Mouse (Mus musculus): ENCODE measurements at regions not wholly inside any gene's neighbourhood (a gene's known extent, or its start where the extent isn't known, plus 50 kb on each side); places are given as distances from the start of the nearest gene placed in this dataset.
"Not testable (repeated sequence)": the region's sequence is repeated elsewhere in the genome, so short reads cannot be mapped to it uniquely, and the experiment has no call there.

DNA sequence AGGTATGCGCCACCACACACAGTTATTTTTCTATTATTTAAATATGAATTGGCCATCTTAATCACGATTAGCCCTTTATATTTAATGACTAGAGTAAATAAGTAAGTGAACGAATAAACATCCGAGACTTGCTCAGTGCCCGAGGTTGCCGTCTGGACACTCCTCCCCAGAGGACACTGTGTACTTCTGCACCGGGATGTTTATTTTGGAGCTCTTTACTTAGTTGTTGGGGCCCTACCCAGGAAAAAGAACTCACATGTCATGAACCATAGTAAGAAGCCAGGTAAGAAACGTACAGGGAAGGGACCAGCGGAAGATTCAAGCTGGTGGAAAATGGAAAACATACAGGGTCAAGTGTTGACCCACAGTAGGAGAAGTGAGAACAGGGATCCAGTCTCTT is 89.0 kb downstream of the Akr1d1 start:
- WGBS, result 92% methylated on average over 9 of the region's 9 CpGs
- Histone ChIP-seq H3K4me3 (no peak overlapping the region), H3K27me3 (ENCODE audit: low read depth, poor library complexity, severe bottlenecking) (no peaks in the 10 kb centered on the region), H3K27ac (no peak overlapping the region), H3K9me3 (replicated peaks) (no peaks in the 10 kb centered on the region), H3K4me1 (peaks cover 19% of the 10 kb centered on the region), H3K36me3 (no peaks in the 10 kb centered on the region)
- DNase-seq (ENCODE audit: low spot score), result no peak

- Histone ChIP-seq H3K36me3 (no peaks in the 10 kb centered on the region), H3K27ac (peak overlapping the region; percentile 25; the same call in 1 of the 2 replicates), H3K27me3 (ENCODE audit: low read depth, poor library complexity, severe bottlenecking) (no peaks in the 10 kb centered on the region), H3K4me3 (no peak overlapping the region), H3K9me3 (replicated peaks) (no peaks in the 10 kb centered on the region), H3K4me1 (peaks cover 19% of the 10 kb centered on the region)
- no peak for DNase-seq (ENCODE audit: low spot score)
- 67% methylated on average over 7 of the region's 7 CpGs for WGBS
These were observed 91.5 kb downstream of the Akr1d1 start for GRCm38 (mm10) chr6:37621364-37622029.

DNA sequence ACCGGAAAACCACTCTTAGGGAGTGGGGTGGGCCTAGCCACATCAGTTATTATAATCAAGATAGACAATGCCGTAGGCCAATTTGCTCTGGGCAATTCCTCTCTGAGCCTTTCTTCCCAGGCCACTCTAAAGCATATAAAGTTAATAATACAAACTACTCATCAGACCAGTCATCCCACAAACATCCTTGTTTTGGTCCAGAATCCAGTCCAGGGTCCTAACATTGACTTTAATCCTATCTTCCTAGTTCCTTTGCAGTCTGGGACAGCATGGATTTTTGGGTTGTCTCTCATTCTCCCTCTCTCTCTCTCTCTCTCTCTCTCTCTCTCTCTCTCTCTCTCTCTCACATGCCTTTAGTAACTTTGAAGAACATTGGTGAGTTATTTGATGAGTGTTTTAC is 92.3 kb downstream of the Akr1d1 start:
- no peak for DNase-seq (ENCODE audit: low spot score)
- no peaks in the 10 kb centered on the region for H3K9me3 ChIP-seq (replicated peaks)
- 0 out of 2 replicates have a peak overlapping the region, but pooled peaks have one; percentile 25 for H3K27ac ChIP-seq
- no peaks in the 10 kb centered on the region for H3K27me3 ChIP-seq (ENCODE audit: low read depth, poor library complexity, severe bottlenecking)
- no peak overlapping the region for H3K4me3 ChIP-seq
- WGBS, result 85% methylated on average over 2 of the region's 2 CpGs
- no peaks in the 10 kb centered on the region for H3K36me3 ChIP-seq
- peaks cover 16% of the 10 kb centered on the region for H3K4me1 ChIP-seq

GRCm38 (mm10) chr6:37627206-37627605 is 97.2 kb downstream of the Akr1d1 start:
- no peak overlapping the region for H3K27ac ChIP-seq
- DNase-seq (ENCODE audit: low spot score), result no peak
- 84% methylated on average over 5 of the region's 5 CpGs for WGBS

DNA sequence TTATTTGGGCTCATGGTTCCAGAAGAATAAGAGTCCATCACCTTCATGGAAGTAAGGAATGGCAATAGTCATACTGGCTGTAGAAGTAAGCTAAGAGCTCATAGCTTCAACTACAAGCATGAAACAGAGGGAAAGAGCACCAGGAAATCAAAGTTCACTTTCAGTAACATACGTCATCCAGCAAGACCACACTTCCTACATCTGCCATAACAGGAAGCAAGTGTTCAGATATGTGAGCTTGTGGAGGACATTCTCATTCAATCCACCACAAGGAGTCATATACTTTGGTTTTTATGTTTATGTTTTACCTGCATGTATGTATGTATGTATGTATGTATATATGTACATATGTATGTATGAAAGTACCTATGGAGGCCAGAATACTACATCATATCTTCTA is 104.0 kb downstream of the Akr1d1 start:
- WGBS, result 98% methylated on average over 1 of the region's 1 CpGs
- Histone ChIP-seq H3K36me3 (no peaks in the 10 kb centered on the region), H3K4me1 (peaks cover 6% of the 10 kb centered on the region), H3K27ac (no peak overlapping the region), H3K4me3 (no peak overlapping the region), H3K27me3 (ENCODE audit: low read depth, poor library complexity, severe bottlenecking) (no peaks in the 10 kb centered on the region), H3K9me3 (replicated peaks) (no peaks in the 10 kb centered on the region)
- DNase-seq (ENCODE audit: low spot score), result no peak

More at GRCm38 (mm10) chr6:37627206-37627605, 97.2 kb downstream of the Akr1d1 start:
- Histone ChIP-seq H3K27me3 (ENCODE audit: low read depth, poor library complexity, severe bottlenecking) (no peaks in the 10 kb centered on the region), H3K4me3 (no peak overlapping the region), H3K9me3 (replicated peaks) (no peaks in the 10 kb centered on the region), H3K4me1 (no peaks in the 10 kb centered on the region), H3K36me3 (no peaks in the 10 kb centered on the region)

DNA sequence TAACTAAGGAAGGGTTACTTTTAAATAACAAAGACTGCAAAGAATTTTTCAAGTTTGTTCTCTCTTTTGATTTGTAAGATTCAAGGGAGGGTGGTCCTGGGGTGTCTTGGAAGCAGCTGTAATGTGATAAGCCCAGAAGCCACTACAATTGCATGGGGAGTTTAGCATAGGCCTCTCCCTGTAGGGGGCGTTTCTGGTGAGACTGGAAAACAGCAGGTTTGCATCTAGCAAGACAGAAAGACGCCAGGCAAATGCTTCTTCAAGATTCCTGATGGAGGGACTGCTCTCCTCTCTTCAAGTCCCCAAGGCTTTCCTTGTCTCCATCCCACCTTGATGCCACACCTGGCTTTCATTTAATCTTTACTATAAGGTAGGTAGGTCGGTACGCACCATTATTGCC is 112.1 kb downstream of the Akr1d1 start:
- Histone ChIP-seq H3K9me3 (replicated peaks) (no peaks in the 10 kb centered on the region), H3K36me3 (no peaks in the 10 kb centered on the region), H3K4me3 (no peak overlapping the region), H3K27ac (no peak overlapping the region), H3K27me3 (ENCODE audit: low read depth, poor library complexity, severe bottlenecking) (no peaks in the 10 kb centered on the region), H3K4me1 (peaks cover 12% of the 10 kb centered on the region)
- 33% methylated on average over 4 of the region's 4 CpGs for WGBS
- no peak for DNase-seq (ENCODE audit: low spot score)

GRCm38 (mm10) chr6:37642701-37643121 is 112.7 kb downstream of the Akr1d1 start:
- Histone ChIP-seq H3K27me3 (ENCODE audit: low read depth, poor library complexity, severe bottlenecking) (no peaks in the 10 kb centered on the region), H3K4me1 (peaks cover 11% of the 10 kb centered on the region; the same call in 1 of the 2 replicates), H3K27ac (no peak overlapping the region), H3K4me3 (no peak overlapping the region), H3K9me3 (replicated peaks) (no peaks in the 10 kb centered on the region), H3K36me3 (no peaks in the 10 kb centered on the region)
- DNase-seq (ENCODE audit: low spot score), result no peak
- 53% methylated on average over 8 of the region's 8 CpGs for WGBS

- H3K27me3 ChIP-seq (ENCODE audit: low read depth, poor library complexity, severe bottlenecking), result no peaks in the 10 kb centered on the region
- H3K4me3 ChIP-seq, result no peak overlapping the region
- no peaks in the 10 kb centered on the region for H3K9me3 ChIP-seq (replicated peaks)
- WGBS, result 74% methylated on average over 4 of the region's 4 CpGs
- peaks cover 11% of the 10 kb centered on the region; the same call in 1 of the 2 replicates for H3K4me1 ChIP-seq
- no peak overlapping the region for H3K27ac ChIP-seq
- no peaks in the 10 kb centered on the region for H3K36me3 ChIP-seq
- no peak for DNase-seq (ENCODE audit: low spot score)
These were observed 113.2 kb downstream of the Akr1d1 start for GRCm38 (mm10) chr6:37643176-37643575.

GRCm38 (mm10) chr6:37643718-37644117 is 113.7 kb downstream of the Akr1d1 start:
- DNase-seq (ENCODE audit: low spot score), result no peak
- WGBS, result 66% methylated on average over 2 of the region's 2 CpGs
- no peak overlapping the region for H3K4me3 ChIP-seq
- no peak overlapping the region for H3K27ac ChIP-seq
- no peaks in the 10 kb centered on the region for H3K27me3 ChIP-seq (ENCODE audit: low read depth, poor library complexity, severe bottlenecking)
- H3K9me3 ChIP-seq (replicated peaks), result no peaks in the 10 kb centered on the region
- no peaks in the 10 kb centered on the region for H3K36me3 ChIP-seq
- peaks cover 11% of the 10 kb centered on the region; the same call in 1 of the 2 replicates for H3K4me1 ChIP-seq

GRCm38 (mm10) chr6:37645551-37645950 is 115.6 kb downstream of the Akr1d1 start:
- no peaks in the 10 kb centered on the region for H3K9me3 ChIP-seq (replicated peaks)
- peak; percentile 78 for DNase-seq (ENCODE audit: low spot score)
- 51% methylated on average over 14 of the region's 14 CpGs for WGBS
- no peaks in the 10 kb centered on the region for H3K36me3 ChIP-seq
- H3K27ac ChIP-seq, result peak overlapping the region; percentile 70
- no peaks in the 10 kb centered on the region for H3K27me3 ChIP-seq (ENCODE audit: low read depth, poor library complexity, severe bottlenecking)
- no peak overlapping the region for H3K4me3 ChIP-seq
- H3K4me1 ChIP-seq, result peaks cover 11% of the 10 kb centered on the region; the same call in 1 of the 2 replicates

GRCm38 (mm10) chr6:37657300-37657699 is 127.3 kb downstream of the Akr1d1 start:
- H3K4me1 ChIP-seq; H3K9me3 ChIP-seq (replicated peaks); H3K27ac ChIP-seq; H3K36me3 ChIP-seq; H3K27me3 ChIP-seq (ENCODE audit: low read depth, poor library complexity, severe bottlenecking); DNase-seq (ENCODE audit: low spot score); H3K4me3 ChIP-seq: not testable (repeated sequence)
- 91% methylated on average over 3 of the region's 3 CpGs for WGBS

DNA sequence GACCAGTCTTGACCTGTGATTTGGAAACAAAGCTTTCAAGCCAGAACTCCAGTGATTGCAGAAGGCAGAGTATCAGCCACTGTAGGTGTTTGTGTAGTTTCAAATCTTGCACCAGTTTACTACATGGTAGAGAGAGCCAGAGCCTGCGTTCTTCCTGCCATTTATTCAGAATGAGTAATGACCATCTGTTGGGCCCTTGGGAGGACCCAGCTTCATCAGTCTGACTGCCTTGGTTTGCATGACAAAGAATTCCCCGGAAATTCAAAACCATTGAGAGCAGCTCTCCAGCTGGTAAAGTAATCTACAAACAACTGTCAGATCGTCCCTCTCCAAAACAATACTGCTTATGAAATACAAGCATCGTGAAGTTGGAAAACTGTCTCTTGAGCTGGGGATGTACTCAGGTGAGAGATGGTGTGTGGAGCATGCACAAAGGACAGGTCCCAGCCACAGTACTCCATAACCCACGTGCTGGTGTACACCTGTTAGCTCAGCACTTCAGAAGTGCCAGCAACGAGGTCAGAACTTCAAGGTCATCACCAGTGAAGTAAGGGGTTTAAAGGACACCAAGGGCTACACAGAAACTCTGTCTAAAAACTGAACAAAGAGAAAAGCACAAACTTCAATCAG is 128.2 kb downstream of the Akr1d1 start:
- H3K4me3 ChIP-seq, result no peak overlapping the region
- H3K9me3 ChIP-seq (replicated peaks), result no peaks in the 10 kb centered on the region
- DNase-seq (ENCODE audit: low spot score), result no peak
- 0 out of 2 replicates have a peak, but pooled peaks cover 5% of the 10 kb centered on the region for H3K4me1 ChIP-seq
- WGBS, result 68% methylated on average over 6 of the region's 6 CpGs
- H3K36me3 ChIP-seq, result no peaks in the 10 kb centered on the region
- H3K27ac ChIP-seq, result no peak overlapping the region
- no peaks in the 10 kb centered on the region for H3K27me3 ChIP-seq (ENCODE audit: low read depth, poor library complexity, severe bottlenecking)

DNA sequence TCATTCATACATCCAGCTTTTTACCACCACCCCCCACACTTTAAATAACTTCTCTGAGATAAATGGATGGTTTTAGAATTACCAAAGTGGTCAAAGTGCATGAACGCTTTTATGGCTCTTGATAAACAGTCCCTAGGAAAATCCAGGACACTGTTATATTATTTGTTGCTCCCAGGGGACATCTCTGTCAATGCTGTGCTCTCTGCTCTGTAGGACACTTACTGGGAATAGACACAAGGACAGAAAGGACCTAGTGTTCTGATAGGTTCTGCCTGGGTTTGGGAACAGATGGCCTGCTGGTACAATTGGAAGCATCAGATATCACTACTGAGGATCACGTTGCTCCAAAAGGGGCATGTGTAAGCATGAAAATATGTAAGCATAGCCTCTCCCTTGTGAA is 132.8 kb downstream of the Akr1d1 start:
- no peak overlapping the region for H3K27ac ChIP-seq
- H3K4me1 ChIP-seq, result 0 out of 2 replicates have a peak, but pooled peaks cover 5% of the 10 kb centered on the region
- no peaks in the 10 kb centered on the region for H3K9me3 ChIP-seq (replicated peaks)
- DNase-seq (ENCODE audit: low spot score), result no peak
- no peak overlapping the region for H3K4me3 ChIP-seq
- WGBS, result 65% methylated on average over 2 of the region's 2 CpGs
- H3K36me3 ChIP-seq, result no peaks in the 10 kb centered on the region
- H3K27me3 ChIP-seq (ENCODE audit: low read depth, poor library complexity, severe bottlenecking), result no peaks in the 10 kb centered on the region
